Mouse (Mus musculus) ovary, postnatal 36 days (tissue): ENCODE measurements around the gene Pde4c.

Experiments
- DNase-seq: peaks from one replicate; pipeline ENCODE4 v3.0.0; 2022; ENCODE audit warnings: low spot score, mixed read lengths

Pde4c gene

DNA sequence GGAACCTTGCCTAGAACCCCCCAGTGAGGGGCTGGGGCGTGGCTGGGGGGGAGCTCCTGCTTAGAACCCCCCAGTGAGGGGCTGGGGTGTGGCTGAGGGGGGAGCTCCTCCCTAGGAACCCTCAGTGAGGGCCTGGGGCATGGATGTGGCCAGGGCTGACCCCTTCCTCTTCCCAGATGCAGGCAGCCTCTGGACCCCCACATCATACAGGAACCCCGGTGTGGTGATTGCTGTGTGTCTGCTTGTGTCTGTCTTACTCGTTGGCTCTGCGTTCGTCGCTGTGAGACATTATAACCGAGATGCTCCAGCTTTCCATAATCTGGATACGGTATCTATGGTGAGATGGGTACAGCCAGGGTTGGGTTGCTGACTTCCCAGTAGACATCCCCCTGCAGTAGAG lies 1.9 kb upstream of the Pde4c start:
- no peak for DNase-seq

DNA sequence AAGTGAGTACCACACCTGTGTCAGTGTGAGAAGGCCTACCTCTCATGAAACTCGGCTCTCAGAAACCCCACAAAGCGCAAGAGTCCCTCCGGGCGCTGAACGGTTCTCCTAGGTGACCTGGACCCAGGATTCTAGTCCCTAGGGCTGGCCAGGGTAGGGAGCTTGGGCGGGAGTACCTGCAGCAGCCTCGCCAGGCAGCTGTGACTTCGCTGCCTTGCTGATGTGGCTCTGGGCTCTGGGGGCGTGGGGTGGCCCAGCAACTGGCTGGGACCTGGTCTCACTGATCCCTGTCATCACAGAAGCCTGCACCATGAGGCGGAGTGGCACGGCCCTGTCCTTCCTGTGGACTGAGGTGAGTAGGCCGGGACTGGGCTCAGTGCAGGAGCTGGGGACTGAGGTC lies 696 bp downstream of the Pde4c start:
- no peak for DNase-seq

DNA sequence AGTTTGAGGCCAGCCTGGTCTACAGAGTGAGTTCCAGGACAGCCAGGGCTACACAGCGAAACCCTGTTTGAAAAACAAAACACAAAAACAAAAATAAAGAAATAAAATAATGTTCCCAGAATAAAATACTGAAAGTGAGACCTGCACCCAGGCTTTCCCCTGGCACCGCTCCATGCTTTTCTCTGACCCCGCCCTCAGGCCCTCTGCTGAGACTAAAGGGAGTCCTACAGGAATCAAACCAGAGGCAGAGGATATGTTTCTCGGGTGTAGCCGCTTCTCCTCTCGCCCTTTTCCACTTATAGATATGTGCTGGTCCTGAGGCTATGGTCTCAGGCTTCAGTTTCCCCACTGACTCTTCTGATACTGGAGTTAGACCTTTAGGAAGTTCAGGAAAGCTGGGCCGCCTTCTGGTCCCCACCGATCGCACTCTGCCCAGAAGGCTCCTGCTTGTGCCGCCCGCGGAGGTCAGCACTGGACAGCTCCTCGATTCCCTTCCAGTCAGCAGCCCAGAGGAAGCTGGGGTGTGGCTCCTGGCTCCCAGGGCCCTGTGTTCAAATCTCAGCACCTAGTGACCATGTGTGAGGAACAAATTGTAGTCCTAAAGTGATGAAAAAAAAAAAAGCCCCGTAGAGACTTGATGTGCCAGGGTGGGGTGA lies 2.4 kb downstream of the Pde4c start:
- peak; percentile 49 for DNase-seq

DNA sequence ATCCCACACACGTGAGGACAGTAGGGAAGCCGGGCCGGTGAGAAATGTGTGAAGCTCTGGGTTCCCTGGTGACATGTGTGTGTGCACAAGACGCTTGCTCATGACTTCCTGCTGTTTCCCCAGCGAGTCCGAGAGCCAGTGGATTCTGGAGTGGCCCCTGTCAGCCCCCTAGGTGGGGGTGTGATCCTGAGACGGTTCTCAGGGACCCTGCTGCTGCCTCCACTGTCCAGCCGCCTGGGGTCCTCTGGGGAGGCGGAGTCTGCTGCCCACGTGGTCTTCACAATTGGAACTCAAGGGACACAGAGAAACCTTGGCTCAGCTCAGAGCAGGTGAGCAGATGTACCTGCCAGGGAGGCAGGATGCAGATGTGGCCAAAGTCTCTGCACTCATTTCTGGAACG lies 3.2 kb downstream of the Pde4c start:
- no peak for DNase-seq

DNA sequence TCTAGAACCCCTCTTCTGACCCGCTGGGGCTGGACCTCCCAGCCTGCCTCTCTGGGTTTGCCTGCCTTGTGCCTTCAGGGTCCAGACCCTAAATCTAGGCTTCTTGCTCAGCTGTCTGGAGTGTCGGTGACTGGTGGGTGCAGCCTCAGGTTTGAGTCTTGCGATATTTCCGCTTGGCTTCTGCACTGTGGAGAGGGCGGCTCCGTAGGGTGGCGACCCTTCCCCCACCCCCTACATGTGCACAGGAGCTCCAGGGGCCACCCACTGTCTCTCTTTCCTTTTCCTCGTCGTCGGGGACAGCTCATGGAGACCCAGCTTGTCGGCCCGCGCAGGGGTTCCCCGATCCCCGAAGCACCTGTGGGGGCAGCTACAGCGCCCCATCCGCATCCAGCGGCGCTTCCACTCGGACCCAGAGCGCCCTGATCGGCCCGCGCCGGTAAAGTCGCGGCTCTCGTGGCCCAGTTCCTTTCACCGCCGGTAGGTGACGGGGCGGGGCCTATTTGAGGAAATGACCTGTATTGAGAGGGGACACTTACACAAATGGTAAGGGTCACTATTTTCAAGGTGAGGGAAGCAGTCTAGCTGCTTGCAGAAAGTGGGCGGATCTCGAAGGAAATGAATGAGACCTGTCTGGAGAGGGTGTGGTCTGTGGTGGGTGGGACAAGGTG lies 6.4 kb downstream of the Pde4c start:
- no peak for DNase-seq

DNA sequence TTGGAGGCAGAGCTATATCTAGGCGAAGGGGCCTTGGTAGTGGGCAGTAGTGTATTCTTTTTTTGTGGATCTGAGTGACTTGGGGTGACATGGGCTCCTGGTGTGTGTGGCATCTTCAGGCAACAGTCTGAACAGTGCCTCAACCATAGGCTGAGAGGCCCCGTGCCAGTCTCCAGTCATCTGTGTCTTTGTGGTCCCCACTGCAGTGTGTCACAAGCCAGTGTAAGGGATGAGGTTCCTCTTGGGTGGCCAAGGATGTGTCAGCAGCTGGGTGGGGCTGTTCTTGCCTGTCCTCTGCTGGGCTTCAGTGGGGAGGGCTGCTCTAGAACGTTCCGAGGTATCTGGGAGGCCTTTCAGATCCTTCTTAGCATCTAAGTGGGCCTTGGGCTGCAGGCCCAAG lies 7.4 kb downstream of the Pde4c start:
- DNase-seq: no peak

DNA sequence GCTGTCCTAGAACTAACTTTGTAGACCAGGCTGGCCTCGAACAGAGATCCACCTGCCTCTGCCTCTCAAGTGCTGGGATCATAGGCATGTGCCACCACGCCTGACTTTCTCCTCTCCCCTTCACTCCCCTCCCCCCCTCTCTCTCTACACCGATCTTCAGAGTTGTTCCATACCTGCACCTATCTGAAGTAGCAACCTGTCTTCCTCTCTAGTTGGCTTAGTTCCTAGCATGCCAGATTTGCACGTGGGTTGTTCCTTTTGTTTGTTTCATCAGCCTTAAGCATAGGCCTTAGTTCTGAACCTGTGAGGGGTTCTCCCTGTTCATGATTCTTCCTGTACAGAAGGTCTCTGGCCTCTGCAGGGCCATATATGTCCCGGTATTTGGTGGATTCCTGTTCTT lies 14.2 kb downstream of the Pde4c start:
- DNase-seq: no peak

DNA sequence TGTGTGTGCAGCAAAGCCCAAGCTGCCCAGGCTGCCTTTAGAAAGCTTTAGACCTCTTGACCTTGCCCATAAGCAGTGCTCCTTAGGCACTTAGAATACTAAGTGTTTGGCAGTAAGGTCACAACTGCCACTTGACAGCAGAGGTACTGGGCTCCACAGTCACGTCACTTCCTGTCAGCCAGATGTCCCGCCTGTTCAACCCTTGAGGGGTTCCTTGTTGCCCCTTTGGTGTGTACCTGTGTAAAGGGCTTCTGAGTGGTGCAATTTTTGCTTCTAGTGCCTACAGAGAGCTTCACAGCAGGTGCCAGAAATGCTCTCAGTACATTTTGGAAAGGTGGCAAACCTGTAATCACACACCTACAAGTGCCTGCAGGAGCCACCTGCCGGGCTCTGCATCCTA lies 14.7 kb downstream of the Pde4c start:
- no peak for DNase-seq

DNA sequence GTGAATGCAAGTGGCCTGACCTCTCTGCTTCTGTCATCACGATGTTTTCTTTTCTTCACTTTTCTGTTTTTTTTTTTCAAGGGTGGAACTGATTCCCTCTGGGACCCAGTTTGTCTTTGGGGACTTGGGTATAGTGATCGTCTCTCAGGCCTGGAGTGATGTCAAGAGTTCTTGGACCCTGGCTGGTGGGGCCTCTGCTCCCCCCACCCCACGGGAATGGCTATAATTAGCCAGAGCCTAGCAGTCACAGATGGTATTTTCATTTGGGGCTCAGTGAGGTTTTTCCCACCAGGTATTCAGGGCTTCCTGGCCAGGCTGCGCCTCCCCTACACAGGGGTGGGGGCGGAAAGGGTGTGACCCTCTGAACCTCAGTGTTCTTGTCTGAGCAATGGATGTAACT lies 18.1 kb downstream of the Pde4c start:
- no peak for DNase-seq

DNA sequence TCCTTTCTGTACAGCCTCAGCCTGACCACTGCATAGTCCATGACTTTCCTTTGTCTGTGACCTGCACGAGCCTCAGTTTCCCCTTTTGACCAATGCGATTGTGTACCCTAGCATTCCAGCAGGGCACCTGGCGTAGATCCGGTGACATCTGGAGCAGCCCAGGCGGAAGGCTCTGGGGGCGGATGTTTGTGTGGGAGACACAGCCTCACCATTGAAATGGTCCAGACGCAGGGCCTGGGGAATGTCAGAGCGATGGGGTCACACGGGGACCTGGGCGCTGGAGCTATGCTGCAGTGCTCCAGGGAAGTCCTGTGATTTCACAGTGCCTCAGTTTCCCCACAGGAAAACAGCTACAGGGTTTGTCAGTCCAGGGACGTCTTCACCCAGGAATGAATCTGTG lies 18.7 kb downstream of the Pde4c start:
- DNase-seq: no peak

DNA sequence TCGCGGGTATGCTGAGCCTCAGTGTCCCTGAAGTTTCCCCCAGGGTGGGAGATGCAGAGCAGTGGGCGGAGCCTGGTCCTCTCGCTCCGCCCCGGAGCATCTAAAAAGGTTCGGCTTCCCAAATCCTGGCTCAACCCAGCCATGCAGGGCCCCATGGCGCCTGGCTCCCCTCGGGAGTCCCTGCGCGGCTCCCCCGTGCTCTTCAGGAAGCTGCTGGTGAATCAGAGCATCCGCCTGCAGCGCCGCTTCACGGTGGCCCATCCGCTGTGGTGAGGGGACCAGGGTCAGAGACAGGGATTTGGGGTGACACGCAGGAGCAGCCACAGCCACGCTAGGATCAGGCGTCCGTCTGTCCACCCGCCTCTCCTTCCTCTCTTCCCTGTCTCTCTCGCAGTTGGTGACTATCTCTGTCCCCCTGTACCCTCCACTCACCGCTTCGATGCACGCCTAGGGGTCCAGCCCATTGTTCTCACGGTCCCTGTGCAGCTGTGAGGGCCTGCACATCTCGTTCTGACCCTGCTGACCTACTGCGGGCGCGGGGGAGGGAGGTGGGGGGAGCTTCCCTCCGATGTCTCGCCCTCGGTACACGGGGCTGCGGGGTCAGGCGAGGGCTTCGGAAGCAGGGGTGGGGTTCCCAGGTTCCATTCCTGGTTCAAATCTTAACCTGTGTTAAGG lies 19.6 kb downstream of the Pde4c start:
- no peak for DNase-seq

DNA sequence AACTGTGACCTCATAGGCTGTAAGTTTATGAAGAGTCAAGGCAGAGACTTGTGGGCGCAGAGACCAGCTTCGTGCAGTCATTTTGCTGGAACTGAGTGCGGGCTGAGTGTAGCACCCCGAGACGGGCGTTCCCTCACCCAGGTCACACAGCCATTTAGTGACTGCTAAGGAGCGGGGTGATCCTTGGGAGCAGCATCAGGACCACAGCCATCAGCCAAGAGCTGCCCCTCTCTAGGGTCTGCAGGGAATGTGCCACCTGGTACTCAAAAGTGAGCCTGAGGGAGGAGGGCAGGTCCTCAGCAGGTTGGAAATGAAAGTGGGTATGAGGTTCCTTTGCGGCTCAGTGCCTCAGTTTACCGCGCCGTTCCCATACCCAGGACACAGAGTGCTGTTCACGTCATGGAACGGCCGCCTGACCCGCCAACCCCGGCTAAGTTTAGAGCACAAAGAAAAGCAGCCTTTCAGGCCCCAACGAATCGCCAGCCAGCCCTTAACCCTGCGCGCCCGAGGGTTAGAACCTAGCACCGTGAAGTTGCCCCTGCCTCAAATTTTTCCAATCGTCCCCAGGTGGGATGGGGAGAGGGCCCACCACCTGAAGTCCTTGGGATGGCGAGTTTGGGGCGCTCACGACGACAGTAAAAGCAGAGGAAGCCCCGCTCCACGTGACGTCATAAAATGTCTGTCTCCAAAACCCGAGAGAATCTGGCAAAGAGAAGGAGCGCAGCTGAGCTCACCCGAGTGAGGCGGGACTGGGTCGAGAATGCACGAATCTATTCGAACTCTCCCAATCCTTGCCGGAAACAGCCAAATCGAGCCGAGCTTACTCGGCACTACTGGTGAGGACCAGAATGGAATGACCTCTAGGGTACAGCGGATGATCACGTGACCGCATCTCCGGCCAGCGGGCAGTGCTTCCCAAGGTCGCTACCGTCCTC lies 20.4 kb downstream of the Pde4c start:
- DNase-seq: no peak

DNA sequence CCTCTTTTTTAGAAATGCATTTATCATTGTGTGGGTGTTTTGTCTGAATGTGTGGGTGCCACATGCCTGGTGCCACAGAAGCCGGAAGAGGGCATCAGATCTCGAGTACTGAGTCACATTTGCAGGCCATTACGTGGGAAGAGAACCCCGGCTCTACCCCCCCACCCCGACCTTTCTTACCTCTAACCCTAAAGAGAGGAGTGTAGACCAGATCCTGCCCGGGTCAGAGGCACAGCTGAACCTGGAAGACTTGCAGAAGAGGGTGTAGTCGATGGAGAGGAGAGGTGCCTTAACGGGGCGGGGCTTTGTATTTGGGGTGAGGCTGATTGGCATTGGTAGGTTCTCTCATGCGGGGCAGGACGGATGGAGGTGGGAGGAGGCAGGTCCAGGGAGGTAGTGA lies 21.3 kb downstream of the Pde4c start:
- no peak for DNase-seq

DNA sequence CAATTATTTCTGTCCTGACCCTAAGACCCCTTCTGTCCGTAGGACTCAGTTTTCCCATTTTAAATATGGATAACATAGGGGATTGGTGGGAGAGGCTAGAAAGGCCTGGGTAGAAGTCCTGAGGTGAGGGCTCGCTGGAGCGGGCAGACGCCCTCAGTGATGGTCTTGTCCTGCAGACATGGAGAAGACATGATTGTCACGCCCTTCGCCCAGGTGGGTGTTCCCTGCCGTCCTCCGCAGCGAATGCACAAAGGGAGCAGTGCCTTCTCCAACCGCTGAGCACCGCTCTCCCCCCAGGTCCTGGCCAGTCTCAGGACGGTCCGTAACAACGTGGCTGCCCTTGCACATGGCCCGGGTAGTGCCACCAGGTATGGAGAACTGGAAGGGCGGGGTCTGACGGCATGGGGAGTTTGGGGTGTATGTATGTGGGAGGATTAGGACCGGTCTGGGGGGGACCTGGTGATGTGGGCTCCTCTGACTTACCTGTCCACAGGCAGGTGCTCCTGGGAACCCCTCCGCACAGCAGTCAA lies 22.2 kb downstream of the Pde4c start:
- DNase-seq: no peak

DNA sequence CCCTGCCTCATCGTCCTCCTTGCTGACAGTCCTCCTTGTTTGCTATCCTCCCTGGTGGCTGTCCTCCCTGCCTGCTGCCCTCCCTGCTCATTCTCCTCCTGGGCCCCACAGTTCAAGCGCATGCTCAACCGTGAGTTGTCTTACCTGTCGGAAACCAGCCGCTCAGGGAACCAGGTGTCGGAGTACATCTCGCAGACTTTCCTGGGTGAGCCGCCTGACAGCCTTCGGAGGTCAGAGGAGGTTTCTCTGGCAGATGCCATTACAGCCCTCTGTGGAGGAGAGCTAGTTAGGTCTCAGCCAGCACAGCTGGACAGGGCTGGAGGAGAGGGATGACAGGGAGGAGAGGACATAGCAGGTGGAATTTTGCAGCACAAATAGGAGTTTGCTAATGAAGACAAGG lies 23.2 kb downstream of the Pde4c start:
- no peak for DNase-seq

DNA sequence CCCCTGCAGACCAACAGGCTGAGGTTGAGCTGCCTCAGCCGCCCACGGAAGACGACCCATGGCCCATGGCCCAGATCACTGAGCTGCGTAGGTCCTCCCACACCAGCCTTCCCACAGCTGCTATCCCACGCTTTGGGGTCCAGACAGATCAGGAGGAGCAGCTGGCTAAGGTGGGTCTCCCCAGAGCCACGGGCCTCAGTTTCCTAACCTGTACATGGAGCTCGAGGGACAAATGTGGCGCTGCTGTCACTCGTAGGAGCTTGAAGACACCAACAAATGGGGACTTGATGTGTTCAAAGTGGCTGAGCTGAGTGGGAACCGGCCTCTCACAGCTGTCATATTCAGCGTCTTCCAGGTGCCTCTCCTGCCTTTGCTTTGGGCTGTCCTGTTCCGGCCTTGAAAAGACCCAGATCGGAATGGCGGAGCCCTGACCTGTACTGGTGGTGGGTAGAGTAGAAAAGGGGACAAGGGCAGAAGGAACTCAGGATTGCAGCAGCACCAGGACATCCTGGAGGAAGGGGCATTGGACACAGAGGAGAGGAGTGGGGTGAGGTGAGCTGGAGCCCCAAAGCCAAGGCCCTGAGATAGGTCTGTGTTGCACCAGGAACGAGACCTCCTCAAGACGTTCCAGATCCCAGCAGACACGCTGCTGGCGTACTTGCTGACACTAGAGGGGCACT lies 23.8 kb downstream of the Pde4c start:
- DNase-seq: no peak

DNA sequence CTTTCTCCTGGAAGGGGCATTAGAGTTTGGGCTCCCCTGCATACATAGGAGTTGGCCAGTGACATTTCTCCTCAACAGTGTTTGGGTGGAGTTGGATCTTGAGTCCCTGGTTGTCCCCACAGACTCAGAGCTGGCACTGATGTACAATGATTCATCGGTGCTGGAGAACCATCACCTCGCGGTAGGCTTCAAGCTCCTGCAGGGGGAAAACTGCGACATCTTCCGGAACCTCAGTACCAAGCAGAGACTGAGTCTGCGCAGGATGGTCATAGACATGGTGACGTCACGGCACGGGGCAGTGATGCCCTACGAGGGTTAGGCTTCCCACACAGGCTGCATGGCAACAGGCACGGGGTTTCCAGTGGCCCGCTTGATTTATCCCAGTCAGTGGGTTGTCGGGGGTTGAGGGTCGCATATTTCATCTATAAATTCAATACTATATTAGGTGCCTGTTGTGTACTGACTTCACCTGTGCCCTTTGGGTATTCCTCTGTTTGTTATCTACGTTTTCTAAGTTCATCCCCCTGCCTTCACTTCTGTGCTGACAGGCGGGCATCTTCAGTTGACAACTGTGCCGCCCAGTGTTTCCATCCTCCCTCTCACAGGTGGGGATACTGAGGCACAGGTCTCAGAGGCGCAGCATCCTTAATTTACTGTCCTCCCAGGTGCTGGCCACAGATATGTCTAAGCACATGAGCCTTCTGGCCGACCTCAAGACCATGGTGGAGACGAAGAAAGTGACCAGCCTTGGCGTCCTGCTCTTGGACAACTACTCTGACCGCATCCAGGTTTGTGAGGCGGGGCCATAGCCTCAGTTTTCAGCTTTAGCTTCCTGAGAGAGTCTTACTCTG lies 25.0 kb downstream of the Pde4c start:
- DNase-seq: peak; percentile 1

DNA sequence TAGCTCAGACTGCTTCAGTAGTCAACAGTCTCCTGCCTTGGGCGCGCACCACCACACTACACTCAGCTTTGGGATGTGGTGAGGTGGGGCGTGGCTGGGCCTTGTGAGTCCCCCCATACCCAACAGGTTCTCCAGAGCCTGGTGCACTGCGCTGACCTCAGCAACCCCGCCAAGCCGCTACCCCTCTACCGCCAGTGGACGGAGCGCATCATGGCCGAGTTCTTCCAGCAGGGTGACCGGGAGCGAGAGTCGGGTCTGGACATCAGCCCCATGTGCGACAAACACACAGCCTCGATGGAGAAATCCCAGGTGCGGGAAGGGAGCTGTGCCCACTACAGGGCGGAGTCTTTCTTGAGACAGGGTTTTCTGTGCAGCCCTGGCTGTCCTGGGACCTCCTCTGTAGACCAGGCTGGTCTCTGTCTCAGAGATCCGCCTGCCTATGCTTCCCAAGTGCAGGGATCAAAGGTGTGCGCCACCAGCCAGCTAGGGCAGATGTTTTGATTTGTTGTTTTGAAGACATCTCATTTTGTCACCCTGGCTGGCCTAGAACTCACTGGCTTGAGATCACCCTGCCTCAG lies 25.7 kb downstream of the Pde4c start:
- peak; percentile 2 for DNase-seq

DNA sequence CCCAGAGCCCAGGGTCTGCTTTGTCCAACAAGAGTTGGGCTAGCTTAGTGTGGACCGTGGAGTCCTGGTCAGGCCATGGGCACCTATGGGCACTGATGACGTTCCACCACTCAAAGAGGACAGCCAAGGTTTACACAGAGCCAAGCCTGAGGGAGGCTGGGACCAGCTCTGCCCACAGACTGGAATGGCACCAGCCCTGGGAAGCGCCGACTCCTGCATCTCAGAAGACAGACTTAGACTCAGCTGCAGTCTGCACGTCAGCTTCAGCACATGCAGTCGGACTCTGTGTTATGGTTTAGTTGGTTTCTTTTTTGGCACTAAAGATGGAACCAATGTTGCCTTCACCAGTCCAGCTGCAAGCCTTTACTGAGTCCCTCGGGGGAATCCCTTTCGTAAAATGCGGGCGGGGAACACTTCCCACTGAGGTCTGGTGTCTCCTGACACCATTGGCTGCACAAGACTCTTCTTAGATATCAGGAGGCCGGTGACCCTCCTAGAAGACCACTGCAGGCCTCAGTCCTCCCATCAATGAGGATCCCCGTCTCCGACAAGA lies 26.7 kb downstream of the Pde4c start:
- DNase-seq: peak; percentile 3
